ENCODE assay signal across 21 mouse cellular contexts in the genomic region with DNA sequence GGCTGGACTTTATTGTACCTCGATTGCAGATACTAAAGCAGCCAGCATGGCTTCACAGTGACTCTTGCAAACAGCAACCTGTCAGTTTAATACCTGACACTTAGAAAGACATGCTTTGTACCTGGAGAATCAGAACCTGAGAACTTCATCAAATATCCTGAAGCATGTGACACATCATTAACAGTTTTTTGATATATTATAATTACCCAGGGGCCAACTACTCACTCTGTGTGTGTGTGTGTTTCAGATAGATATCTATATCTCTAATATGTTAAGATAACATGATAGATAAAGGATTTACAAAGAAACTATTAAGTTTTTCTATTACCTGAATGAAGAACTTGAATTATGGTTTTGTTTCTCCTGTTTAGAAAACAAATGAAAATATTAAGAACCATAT.
DNase-seq lines count a peak whose midpoint lies in the region; ATAC-seq and TF ChIP-seq lines count a peak whose summit lies in the region.
"Had no signal": no experiment of that assay in that cellular context is flagged by ENCODE, and none has a peak within 500 bp of the region (broad histone marks: within the 10 kb centered on the region; RNA-seq: fewer than 3 reads in every experiment).

No protein-coding gene starts in this region.

- H3K27me3 ChIP-seq in forebrain, embryonic 13.5 days = 0 out of 2 replicates have a peak, but pooled peaks cover 2% of the 10 kb centered on the region
- no peaks in the 10 kb centered on the region for H3K27me3 ChIP-seq in forebrain, embryonic 12.5 days
- no peaks in the 10 kb centered on the region for H3K27me3 ChIP-seq in midbrain, embryonic 16.5 days (ENCODE audit: control insufficient read depth, insufficient read depth, low read depth, low read length)
- H3K27me3 ChIP-seq in midbrain, embryonic 14.5 days (ENCODE audit: control insufficient read depth, insufficient read depth, low read length) = no peaks in the 10 kb centered on the region
- H3K27me3 ChIP-seq: heart, embryonic 12.5 days; heart, embryonic 15.5 days; hindbrain, embryonic 13.5 days had no signal

- H3K4me3 ChIP-seq in forebrain, embryonic 13.5 days = no peak overlapping the region
- H3K4me3 ChIP-seq in forebrain, embryonic 12.5 days (replicated peaks) = no peak overlapping the region
- H3K4me3 ChIP-seq in layer of hippocampus, adult 2 months = no peak overlapping the region
- H3K4me3 ChIP-seq in midbrain, embryonic 16.5 days (ENCODE audit: low read depth, low read length) = no peak overlapping the region
- H3K4me3 ChIP-seq in midbrain, embryonic 14.5 days (replicated peaks; ENCODE audit: low read depth, low read length) = no peak overlapping the region
- H3K4me3 ChIP-seq: heart, embryonic 12.5 days; heart, embryonic 15.5 days; hindbrain, embryonic 10.5 days; hindbrain, embryonic 13.5 days had no signal

- 73% methylated on average over 1 of the region's 1 CpGs for WGBS in forebrain, embryonic 13.5 days
- WGBS in forebrain, embryonic 12.5 days = 69% methylated on average over 1 of the region's 1 CpGs
- WGBS in midbrain, embryonic 16.5 days = 55% methylated on average over 1 of the region's 1 CpGs
- WGBS in midbrain, embryonic 14.5 days = 37% methylated on average over 1 of the region's 1 CpGs

- H3K27ac ChIP-seq in forebrain, embryonic 13.5 days = 0 out of 2 replicates have a peak overlapping the region, but pooled peaks have one; percentile 7
- no peak overlapping the region for H3K27ac ChIP-seq in forebrain, embryonic 12.5 days
- H3K27ac ChIP-seq in layer of hippocampus, adult 2 months = peak overlapping the region; percentile 65; the same call in 1 of the 2 replicates
- peak overlapping the region; percentile 43 for H3K27ac ChIP-seq in midbrain, embryonic 16.5 days (ENCODE audit: low read length)
- no peak overlapping the region for H3K27ac ChIP-seq in midbrain, embryonic 14.5 days (replicated peaks; ENCODE audit: low read depth, low read length)
- H3K27ac ChIP-seq: heart, embryonic 15.5 days; hindbrain, embryonic 10.5 days had no signal

- TF ChIP-seq CTCF in layer of hippocampus, adult 2 months (conservative IDR thresholded peaks at IDR 0.05) = no peak

- H3K9ac ChIP-seq in forebrain, embryonic 13.5 days = no peak overlapping the region
- no peak overlapping the region for H3K9ac ChIP-seq in forebrain, embryonic 12.5 days
- no peak overlapping the region for H3K9ac ChIP-seq in midbrain, embryonic 16.5 days (ENCODE audit: low read depth, low read length)
- H3K9ac ChIP-seq in midbrain, embryonic 14.5 days (replicated peaks; ENCODE audit: low read length) = no peak overlapping the region
- H3K9ac ChIP-seq: heart, embryonic 12.5 days; heart, embryonic 15.5 days; hindbrain, embryonic 13.5 days had no signal

- no peaks in the 10 kb centered on the region for H3K36me3 ChIP-seq in forebrain, embryonic 13.5 days (ENCODE audit: poor library complexity, severe bottlenecking)
- no peaks in the 10 kb centered on the region for H3K36me3 ChIP-seq in forebrain, embryonic 12.5 days (replicated peaks)
- H3K36me3 ChIP-seq in midbrain, embryonic 16.5 days (ENCODE audit: control insufficient read depth, insufficient read depth, low read length) = no peaks in the 10 kb centered on the region
- H3K36me3 ChIP-seq in midbrain, embryonic 14.5 days (ENCODE audit: control insufficient read depth, insufficient read depth, low read length) = no peaks in the 10 kb centered on the region
- H3K36me3 ChIP-seq: heart, embryonic 12.5 days; heart, embryonic 15.5 days; hindbrain, embryonic 10.5 days; hindbrain, embryonic 13.5 days had no signal

- no peak overlapping the region for H3K4me2 ChIP-seq in forebrain, embryonic 13.5 days
- H3K4me2 ChIP-seq in forebrain, embryonic 12.5 days = no peak overlapping the region
- H3K4me2 ChIP-seq in midbrain, embryonic 16.5 days (ENCODE audit: low read length) = no peak overlapping the region
- H3K4me2 ChIP-seq in midbrain, embryonic 14.5 days (ENCODE audit: low read length) = no peak overlapping the region
- H3K4me2 ChIP-seq: heart, embryonic 12.5 days; heart, embryonic 15.5 days; hindbrain, embryonic 13.5 days had no signal

- no peaks in the 10 kb centered on the region for H3K9me3 ChIP-seq in forebrain, embryonic 13.5 days (replicated peaks)
- H3K9me3 ChIP-seq in forebrain, embryonic 12.5 days = no peaks in the 10 kb centered on the region
- H3K9me3 ChIP-seq in midbrain, embryonic 16.5 days (replicated peaks; ENCODE audit: control insufficient read depth, low read length, poor library complexity, severe bottlenecking) = no peaks in the 10 kb centered on the region
- no peaks in the 10 kb centered on the region for H3K9me3 ChIP-seq in midbrain, embryonic 14.5 days (ENCODE audit: control insufficient read depth, low read length)
- H3K9me3 ChIP-seq: heart, embryonic 12.5 days; heart, embryonic 15.5 days; hindbrain, embryonic 10.5 days; hindbrain, embryonic 13.5 days had no signal

- no peak for DNase-seq in layer of hippocampus, adult 2 months (ENCODE audit: low spot score in 2 of 2)
- no peak for DNase-seq in layer of hippocampus, postnatal 36 days
- no peak for DNase-seq in midbrain, embryonic 14.5 days
- no peak for DNase-seq in right cerebral cortex, adult 18-20 months
- DNase-seq: adrenal gland, adult 8-10 months; adrenal gland, postnatal 25 days; cerebellum, adult 11-12 months; cerebellum, adult 9-10 months; cerebellum, postnatal 14 days; gastrocnemius, postnatal 25 days; heart, adult 18-20 months; heart, postnatal 10 days; heart, postnatal 36 days had no signal

- peaks cover 11% of the 10 kb centered on the region for H3K4me1 ChIP-seq in forebrain, embryonic 13.5 days
- peaks cover 8% of the 10 kb centered on the region; the same call in 1 of the 2 replicates for H3K4me1 ChIP-seq in forebrain, embryonic 12.5 days
- peaks cover 22% of the 10 kb centered on the region for H3K4me1 ChIP-seq in midbrain, embryonic 16.5 days (ENCODE audit: control insufficient read depth, insufficient read depth, low read length)
- H3K4me1 ChIP-seq in midbrain, embryonic 14.5 days (ENCODE audit: control insufficient read depth, insufficient read depth, low read length) = peaks cover 10% of the 10 kb centered on the region; the same call in 1 of the 2 replicates
- H3K4me1 ChIP-seq: heart, embryonic 12.5 days; heart, embryonic 15.5 days had no signal

- ATAC-seq in forebrain, embryonic 13.5 days = peak; percentile 37; the same call in 1 of the 2 replicates
- ATAC-seq in forebrain, embryonic 12.5 days (ENCODE audit: low FRiP score) = no peak
- ATAC-seq in midbrain, embryonic 16.5 days = no peak
- ATAC-seq in midbrain, embryonic 14.5 days (ENCODE audit: low FRiP score, low TSS enrichment) = no peak
- ATAC-seq: activated CD4-positive, CD25-positive, alpha-beta regulatory T cell, adult 4 months had no signal

Comparison
In these comparisons a context has a peak if more than half of its experiments do, and no peak if none do; other contexts are left out.
1. H3K27ac ChIP-seq: peak in forebrain, embryonic 13.5 days (single experiment), layer of hippocampus, adult 2 months (single experiment) and midbrain, embryonic 16.5 days (single experiment); none in forebrain, embryonic 12.5 days (single experiment) and midbrain, embryonic 14.5 days (single experiment).